Mouse (Mus musculus): ENCODE measurements around the gene Fmnl1. TPM values are rescaled to one million over a fixed set of nuclear protein-coding genes. Genes with fewer than 3 reads are reported as not detected.
A peak's percentile ranks its signal among the peaks of the same experiment; 100 is the strongest.

Fmnl1 gene
- polyA plus RNA-seq, 1 experiment from 2014 or later = 2.5 TPM

DNA sequence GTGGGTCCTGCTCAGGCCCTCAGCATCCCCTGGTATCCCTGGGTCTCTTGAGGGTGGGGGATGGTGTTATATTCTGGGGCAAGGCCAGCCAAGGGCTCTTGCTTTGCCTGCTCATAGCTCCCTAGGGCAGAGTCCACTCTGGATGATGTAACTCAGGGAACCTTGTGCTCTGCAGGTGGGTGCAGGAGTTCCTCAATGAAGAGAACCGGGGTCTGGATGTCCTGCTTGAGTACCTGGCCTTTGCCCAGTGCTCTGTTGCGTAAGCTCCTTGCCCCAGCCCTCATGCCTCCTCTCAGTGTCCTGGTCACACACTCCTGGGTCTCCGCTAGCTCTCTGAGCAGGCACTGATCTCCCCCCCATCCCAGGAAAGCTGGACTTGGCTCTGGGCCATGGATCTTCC, 11.0 kb downstream of the Fmnl1 start:
- Histone ChIP-seq H3K4me1 (ENCODE audit: insufficient read depth) (no peaks in the 10 kb centered on the region), H3K4me2 (no peak overlapping the region), H3K36me3 (ENCODE audit: insufficient read depth) (no peaks in the 10 kb centered on the region), H3K27me3 (ENCODE audit: insufficient read depth, low read length) (no peaks in the 10 kb centered on the region), H3K27ac (ENCODE audit: low read depth) (no peak overlapping the region), H3K9me3 (ENCODE audit: low read depth, low read length) (no peaks in the 10 kb centered on the region), H3K4me3 (ENCODE audit: low read depth, low read length) (no peak overlapping the region), H3K9ac (no peak overlapping the region)
- 77% methylated on average over 3 of the region's 3 CpGs for WGBS
- ATAC-seq (ENCODE audit: insufficient read depth) = no peak
- no peak for TF ChIP-seq CTCF (IDR thresholded peaks at IDR 0.05; ENCODE audit: low read depth)
- no peak for DNase-seq

GRCm38 (mm10) chr11:103184891-103185290, 14.0 kb downstream of the Fmnl1 start:
- Histone ChIP-seq H3K4me3 (ENCODE audit: low read depth, low read length) (no peak overlapping the region), H3K27ac (ENCODE audit: low read depth) (no peak overlapping the region), H3K9ac (no peak overlapping the region), H3K4me2 (no peak overlapping the region), H3K27me3 (ENCODE audit: insufficient read depth, low read length) (no peaks in the 10 kb centered on the region), H3K4me1 (ENCODE audit: insufficient read depth) (no peaks in the 10 kb centered on the region), H3K36me3 (ENCODE audit: insufficient read depth) (no peaks in the 10 kb centered on the region), H3K9me3 (ENCODE audit: low read depth, low read length) (no peaks in the 10 kb centered on the region)
- ATAC-seq (ENCODE audit: insufficient read depth) (peak; percentile 31; the same call in 1 of the 2 replicates), DNase-seq (peak; percentile 82)
- peak; percentile 78 for TF ChIP-seq CTCF (IDR thresholded peaks at IDR 0.05; ENCODE audit: low read depth)
- WGBS = 43% methylated on average over 2 of the region's 2 CpGs

DNA sequence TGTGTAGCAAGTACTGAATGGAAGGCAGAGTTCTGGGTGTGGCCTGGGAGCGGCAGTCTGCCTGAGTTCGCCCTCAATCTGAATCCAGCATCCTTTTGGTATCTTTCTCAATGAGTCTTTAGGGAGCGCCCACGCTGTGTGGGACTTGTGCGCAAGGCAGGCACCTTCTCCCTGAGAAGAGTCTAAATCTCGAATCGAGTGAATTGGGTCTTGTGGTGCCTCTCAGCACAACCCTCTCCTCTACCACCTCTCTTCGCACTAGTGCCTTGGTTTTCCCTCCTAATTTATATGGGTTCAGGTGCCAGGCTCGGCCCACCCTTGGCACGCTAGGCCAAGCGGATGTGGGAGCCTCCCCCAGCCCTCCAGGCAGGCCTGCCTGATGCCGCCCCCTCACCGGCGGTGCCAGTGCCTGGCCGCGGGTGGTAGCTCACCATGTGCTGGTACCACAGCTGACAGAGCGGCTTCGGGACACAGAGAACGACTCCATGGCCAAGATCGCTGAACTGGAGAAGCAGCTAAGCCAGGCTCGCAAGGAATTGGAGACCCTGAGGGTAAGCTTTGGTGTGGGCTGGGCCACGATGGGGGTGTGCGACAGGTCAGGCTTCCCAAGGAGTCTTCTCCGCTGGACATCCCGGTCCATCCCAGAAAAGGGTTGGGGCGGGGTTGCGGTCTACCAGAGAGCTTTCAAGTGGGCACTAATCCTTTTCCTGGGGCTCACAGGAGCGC, 21.5 kb downstream of the Fmnl1 start:
- TF ChIP-seq CTCF (IDR thresholded peaks at IDR 0.05; ENCODE audit: low read depth) = no peak
- Histone ChIP-seq H3K4me2 (peak overlapping the region; percentile 55), H3K27me3 (ENCODE audit: insufficient read depth, low read length) (peaks cover 67% of the 10 kb centered on the region), H3K27ac (ENCODE audit: low read depth) (no peak overlapping the region), H3K4me3 (ENCODE audit: low read depth, low read length) (peak overlapping the region; percentile 23), H3K9ac (no peak overlapping the region), H3K9me3 (ENCODE audit: low read depth, low read length) (no peaks in the 10 kb centered on the region), H3K36me3 (ENCODE audit: insufficient read depth) (no peaks in the 10 kb centered on the region), H3K4me1 (ENCODE audit: insufficient read depth) (no peaks in the 10 kb centered on the region)
- DNase-seq (no peak), ATAC-seq (ENCODE audit: insufficient read depth) (no peak)
- WGBS = 19% methylated on average over 28 of the region's 28 CpGs

DNA sequence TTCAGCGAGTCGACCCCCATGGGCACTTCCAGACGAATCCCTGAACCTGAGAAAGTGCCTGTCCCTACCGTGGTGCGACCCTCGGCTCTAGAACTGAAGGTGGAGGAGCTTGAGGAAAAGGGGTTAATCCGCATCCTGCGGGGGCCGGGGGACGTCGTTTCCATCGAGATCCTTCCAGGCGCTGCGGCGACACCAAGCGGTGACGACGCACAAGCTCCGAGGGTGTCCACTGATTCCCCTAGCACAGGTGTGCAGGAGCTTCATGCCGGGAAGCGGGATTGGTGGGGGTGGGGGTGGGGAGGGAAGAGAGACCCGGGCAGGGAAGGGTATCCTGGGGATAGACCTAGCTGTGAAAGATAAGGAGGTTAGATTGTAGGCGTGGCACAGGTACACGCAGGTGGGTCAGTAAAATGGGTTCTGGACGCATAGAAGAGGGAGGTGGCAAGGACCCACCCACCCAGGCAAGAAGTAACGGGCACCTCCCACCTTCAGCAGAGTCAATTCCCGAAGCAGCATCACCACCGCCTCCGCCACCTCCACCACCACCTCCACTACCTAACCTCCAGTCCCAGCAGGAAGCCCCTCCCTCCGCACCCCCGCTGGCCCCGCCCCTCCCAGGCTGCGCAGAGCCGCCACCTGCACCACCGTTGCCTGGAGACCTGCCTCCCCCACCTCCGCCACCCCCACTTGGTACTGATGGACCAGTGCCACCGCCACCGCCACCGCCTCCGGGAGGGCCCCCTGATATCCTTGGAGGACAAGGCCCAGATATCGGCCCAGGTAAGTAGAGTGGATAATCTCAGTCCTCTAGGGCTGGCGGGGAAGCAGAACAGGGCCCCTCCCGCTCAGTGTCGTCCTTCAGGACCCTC, 22.3 kb downstream of the Fmnl1 start:
- DNase-seq = peak; percentile 67
- TF ChIP-seq CTCF (IDR thresholded peaks at IDR 0.05; ENCODE audit: low read depth) = peak; percentile 54

DNA sequence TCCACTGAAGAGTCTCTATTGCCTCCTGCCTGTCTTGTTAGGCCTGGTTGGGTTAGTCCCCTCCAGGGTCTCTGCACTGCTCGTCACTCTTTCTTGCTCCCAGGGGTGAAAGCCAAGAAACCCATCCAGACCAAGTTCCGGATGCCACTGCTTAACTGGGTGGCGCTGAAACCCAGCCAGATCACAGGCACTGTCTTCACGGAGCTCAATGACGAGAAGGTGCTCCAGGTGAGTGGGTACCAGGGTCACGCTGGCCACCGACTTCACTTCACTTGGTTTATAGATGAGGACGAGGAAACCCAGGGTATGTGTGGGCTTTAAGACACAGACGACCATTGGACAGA, 22.9 kb downstream of the Fmnl1 start:
- no peak overlapping the region for H3K4me2 ChIP-seq
- no peak overlapping the region for H3K27ac ChIP-seq (ENCODE audit: low read depth)
- DNase-seq (no peak), ATAC-seq (ENCODE audit: insufficient read depth) (no peak)
- H3K9ac ChIP-seq = no peak overlapping the region
- H3K36me3 ChIP-seq (ENCODE audit: insufficient read depth) = no peaks in the 10 kb centered on the region
- H3K27me3 ChIP-seq (ENCODE audit: insufficient read depth, low read length) = peaks cover 81% of the 10 kb centered on the region
- WGBS = 37% methylated on average over 9 of the region's 9 CpGs
- H3K9me3 ChIP-seq (ENCODE audit: low read depth, low read length) = no peaks in the 10 kb centered on the region
- TF ChIP-seq CTCF (IDR thresholded peaks at IDR 0.05; ENCODE audit: low read depth) = no peak
- H3K4me3 ChIP-seq (ENCODE audit: low read depth, low read length) = no peak overlapping the region
- H3K4me1 ChIP-seq (ENCODE audit: insufficient read depth) = 0 out of 2 replicates have a peak, but pooled peaks cover 4% of the 10 kb centered on the region

More for the DNA sequence above, 22.3 kb downstream of the Fmnl1 start:
- Histone ChIP-seq H3K9ac (no peak overlapping the region), H3K4me2 (peak overlapping the region; percentile 55), H3K36me3 (ENCODE audit: insufficient read depth) (no peaks in the 10 kb centered on the region), H3K4me3 (ENCODE audit: low read depth, low read length) (peak overlapping the region; percentile 23), H3K27ac (ENCODE audit: low read depth) (no peak overlapping the region), H3K4me1 (ENCODE audit: insufficient read depth) (no peaks in the 10 kb centered on the region), H3K27me3 (ENCODE audit: insufficient read depth, low read length) (peaks cover 75% of the 10 kb centered on the region), H3K9me3 (ENCODE audit: low read depth, low read length) (no peaks in the 10 kb centered on the region)
- no peak; the same call in 1 of the 2 replicates for ATAC-seq (ENCODE audit: insufficient read depth)
- 6% methylated on average over 44 of the region's 44 CpGs for WGBS

- H3K27me3 ChIP-seq (ENCODE audit: insufficient read depth, low read length) = peaks cover 93% of the 10 kb centered on the region
- H3K4me1 ChIP-seq (ENCODE audit: insufficient read depth) = peaks cover 8% of the 10 kb centered on the region; the same call in 1 of the 2 replicates
- H3K9ac ChIP-seq = no peak overlapping the region
- H3K4me3 ChIP-seq (ENCODE audit: low read depth, low read length) = no peak overlapping the region
- no peak for TF ChIP-seq CTCF (IDR thresholded peaks at IDR 0.05; ENCODE audit: low read depth)
- no peak overlapping the region for H3K27ac ChIP-seq (ENCODE audit: low read depth)
- DNase-seq = no peak
- H3K9me3 ChIP-seq (ENCODE audit: low read depth, low read length) = no peaks in the 10 kb centered on the region
- ATAC-seq (ENCODE audit: insufficient read depth) = no peak
- no peaks in the 10 kb centered on the region for H3K36me3 ChIP-seq (ENCODE audit: insufficient read depth)
- 75% methylated on average over 18 of the region's 18 CpGs for WGBS
- no peak overlapping the region for H3K4me2 ChIP-seq
These were observed 24.3 kb downstream of the Fmnl1 start for GRCm38 (mm10) chr11:103195236-103195635.

DNA sequence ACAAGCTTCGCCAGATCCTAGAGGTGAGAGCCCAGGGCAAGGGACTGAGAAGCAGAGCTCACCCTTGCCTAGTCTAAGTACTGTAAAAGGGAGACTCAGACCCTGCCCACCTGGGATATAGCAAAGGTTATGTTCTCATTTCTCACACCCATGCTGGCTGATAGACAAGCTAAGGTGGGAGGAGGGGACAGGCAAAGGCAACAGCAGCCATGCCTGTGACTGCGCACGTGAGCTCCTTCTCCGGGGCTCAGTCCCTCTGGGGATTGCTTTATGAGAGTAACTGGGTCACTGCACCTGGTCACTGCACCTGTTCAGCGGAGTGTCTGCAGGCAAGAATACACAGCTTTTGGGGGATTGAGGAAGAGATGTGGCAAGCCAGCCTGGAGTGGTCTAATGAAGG, 24.7 kb downstream of the Fmnl1 start:
- WGBS = 79% methylated on average over 5 of the region's 5 CpGs
- H3K4me1 ChIP-seq (ENCODE audit: insufficient read depth) = peaks cover 8% of the 10 kb centered on the region; the same call in 1 of the 2 replicates
- H3K9me3 ChIP-seq (ENCODE audit: low read depth, low read length) = no peaks in the 10 kb centered on the region
- H3K4me2 ChIP-seq = no peak overlapping the region
- no peak overlapping the region for H3K4me3 ChIP-seq (ENCODE audit: low read depth, low read length)
- no peaks in the 10 kb centered on the region for H3K36me3 ChIP-seq (ENCODE audit: insufficient read depth)
- no peak overlapping the region for H3K27ac ChIP-seq (ENCODE audit: low read depth)
- H3K9ac ChIP-seq = no peak overlapping the region
- TF ChIP-seq CTCF (IDR thresholded peaks at IDR 0.05; ENCODE audit: low read depth) = no peak
- ATAC-seq (ENCODE audit: insufficient read depth) (no peak), DNase-seq (no peak)
- H3K27me3 ChIP-seq (ENCODE audit: insufficient read depth, low read length) = peaks cover 93% of the 10 kb centered on the region

All from lung, embryonic 14.5 days (tissue).